Mouse (Mus musculus): ENCODE data around the gene Crtc1.

Gene Crtc1
- long read RNA-seq, experiment 1, partial matches to known transcripts, result 2 of 10 reads
- long read RNA-seq, experiment 1, other reads (novel, unspliced or antisense), result 8 of 10 reads
- long read RNA-seq, experiment 2, full-length matches to known transcripts, result 1 of 10 reads
- long read RNA-seq, experiment 2, partial matches to known transcripts, result 2 of 10 reads
- long read RNA-seq, experiment 2, other reads (novel, unspliced or antisense), result 7 of 10 reads

DNA sequence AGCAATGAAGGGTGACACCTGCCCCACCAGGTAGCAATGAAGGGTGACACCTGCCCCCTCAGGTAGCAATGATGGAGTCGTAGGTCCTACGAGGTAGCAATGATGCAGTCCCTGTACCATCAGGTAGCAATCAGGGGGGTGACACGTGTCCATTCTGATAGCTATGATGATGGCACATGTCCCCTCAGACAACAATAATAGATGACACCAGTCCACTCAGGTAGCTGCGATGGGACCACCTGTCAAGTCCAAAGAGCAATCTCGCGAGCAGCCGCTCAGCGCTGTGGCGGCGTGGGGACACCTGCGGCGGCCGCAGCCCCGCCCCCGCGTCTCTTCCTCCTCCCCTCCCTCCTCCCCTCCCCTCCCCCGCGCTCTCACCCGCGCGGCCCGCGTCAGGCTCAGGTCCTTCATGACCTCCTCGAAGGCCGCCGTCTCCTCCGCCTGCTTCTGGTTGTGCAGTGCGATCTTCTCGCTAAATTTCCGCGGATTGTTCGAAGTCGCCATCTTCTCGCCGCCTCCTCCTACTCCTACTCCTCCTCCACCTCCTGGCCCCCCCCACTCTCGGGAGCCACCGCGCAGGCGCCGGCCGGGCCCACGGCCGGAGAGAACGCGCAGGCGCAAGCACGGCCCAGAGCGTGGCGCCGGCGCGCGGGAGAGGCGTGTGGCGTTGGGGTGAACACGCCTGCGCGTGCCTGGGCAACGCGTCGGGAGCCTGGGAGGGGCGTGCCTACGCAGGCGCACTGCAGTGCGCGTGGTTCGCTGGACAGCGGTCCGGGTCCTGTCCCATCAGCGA lies at the start of gene Crtc1:
Gene Crtc1 (minus strand): TSS at position 525 of the 793 bp plus-strand sequence.
- intact Hi-C loops (cut with DNase I), result no loop called here

DNA sequence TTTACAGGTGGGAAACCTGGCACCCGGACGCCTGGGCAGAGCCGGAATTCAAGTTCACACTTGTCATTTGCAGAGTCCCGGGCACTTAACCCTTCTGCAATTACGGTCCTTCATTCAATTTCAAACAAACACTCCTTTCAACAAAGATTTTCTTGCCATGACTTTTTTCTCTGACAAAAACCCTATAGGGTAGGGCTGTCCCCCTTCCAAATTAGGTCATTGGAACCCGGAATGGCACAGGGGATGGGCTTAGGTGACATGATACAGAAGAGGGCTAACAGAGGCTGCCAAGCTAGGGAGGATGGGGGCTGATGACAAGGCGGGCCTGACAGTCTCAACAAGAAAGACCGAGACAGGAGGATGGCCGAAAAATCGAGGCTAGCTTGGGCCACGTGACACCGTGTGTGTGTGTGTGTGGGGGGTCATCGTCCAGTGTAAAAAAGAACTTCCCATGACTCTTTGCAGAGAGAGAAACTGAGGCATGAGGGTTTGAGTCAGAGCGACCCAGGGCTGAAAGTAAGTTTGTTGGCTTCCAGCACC lies 49.6 kb upstream of the Crtc1 start:
- intact Hi-C loops (cut with DNase I), result no loop called here

DNA sequence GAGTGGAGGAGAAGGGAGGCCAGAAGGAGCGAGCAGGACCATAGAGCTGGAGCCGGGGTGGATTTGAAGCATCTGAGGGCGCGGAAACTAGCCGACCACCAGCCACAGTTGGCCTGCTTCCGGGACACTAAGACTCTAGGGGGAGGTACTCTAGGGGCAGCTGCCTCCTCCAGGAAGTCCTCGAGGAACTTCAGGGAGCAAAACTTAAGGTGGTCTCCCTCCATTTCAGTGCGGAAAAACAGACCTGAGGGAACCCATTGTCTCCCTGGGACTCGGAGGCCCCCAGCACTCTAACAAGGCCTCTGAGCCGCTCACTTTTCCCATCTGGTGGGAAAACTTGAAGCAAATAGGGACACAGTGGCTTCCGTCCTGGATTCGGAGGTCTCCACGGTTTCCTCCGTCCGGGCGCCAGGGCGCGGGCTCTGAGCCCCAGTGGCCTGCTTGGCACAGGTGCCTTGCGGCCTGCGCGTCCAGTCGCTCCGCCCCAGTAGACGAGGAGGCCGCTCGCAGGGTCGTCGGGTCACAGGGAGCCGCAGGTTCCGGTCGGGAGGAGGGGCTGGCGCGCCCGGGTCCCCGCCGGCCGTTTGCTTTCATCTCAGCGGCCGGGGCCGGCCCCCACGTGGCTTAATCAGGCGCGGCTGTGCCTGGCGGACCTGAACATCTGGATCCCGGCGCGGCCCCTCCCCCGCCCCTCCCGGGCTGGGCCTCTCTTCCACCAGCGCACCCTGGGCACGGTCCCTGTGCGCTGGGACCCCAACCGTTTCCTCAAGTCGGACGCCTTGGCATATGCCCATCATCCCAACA lies 48.8 kb upstream of the Crtc1 start:
- intact Hi-C loops (cut with DNase I), result no loop called here

DNA sequence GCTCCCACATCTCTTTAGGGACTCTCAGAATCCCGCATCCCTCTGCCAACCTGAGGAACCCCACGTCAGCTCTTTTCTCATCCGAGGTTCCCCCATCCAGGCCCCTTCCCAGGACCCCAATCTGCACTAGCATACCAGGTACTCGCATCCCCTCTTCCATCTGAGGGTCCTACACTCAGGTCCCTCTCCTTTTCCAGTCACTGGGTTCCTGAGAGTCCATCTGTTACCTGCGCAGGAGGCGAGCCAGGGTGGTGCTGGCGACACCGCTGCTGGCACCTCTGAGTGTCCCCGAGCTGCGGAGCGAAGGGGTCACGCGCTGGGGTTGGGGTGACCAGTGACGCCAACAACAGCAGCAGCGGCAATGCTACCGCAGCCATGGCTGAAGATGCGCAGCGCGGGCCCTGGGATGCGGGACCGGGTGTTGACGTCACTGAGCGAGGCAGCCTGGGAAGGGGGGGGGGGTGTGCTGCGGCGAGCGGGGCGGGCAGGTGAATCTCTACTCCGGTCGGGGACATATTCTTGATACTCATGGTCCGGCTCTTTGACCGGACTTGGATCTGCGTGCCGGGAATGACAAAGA lies 47.7 kb upstream of the Crtc1 start, which contains the start of gene Tmem59l:
Gene Tmem59l (minus strand): TSS at position 418 of the 580 bp plus-strand sequence.
- intact Hi-C loops (cut with DNase I), result no loop called here

DNA sequence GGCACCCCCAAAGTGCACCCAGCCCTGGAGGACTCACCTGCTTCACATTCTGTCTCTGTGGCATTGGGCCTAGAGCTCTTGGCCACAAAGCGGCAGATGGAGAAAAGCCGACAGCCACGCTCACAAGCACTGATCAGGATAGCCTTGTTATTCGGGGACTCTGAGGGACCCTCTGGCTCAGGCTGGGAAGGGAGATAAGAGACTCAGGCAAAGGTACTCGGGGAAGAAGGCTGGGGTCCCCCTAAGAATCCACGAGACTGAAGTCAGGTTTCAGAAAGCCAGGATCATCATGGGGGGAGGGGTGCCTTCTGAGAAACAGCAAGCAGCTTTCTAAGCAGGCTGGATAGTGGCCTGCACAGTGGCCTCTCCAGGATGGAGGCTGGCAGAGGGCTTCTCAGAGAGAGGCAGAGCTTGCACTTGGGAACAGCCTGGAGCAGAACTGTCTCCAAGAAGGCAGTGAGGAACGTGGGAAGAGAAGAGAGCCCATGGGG lies 46.9 kb upstream of the Crtc1 start:
- intact Hi-C loops (cut with DNase I), result no loop called here

DNA sequence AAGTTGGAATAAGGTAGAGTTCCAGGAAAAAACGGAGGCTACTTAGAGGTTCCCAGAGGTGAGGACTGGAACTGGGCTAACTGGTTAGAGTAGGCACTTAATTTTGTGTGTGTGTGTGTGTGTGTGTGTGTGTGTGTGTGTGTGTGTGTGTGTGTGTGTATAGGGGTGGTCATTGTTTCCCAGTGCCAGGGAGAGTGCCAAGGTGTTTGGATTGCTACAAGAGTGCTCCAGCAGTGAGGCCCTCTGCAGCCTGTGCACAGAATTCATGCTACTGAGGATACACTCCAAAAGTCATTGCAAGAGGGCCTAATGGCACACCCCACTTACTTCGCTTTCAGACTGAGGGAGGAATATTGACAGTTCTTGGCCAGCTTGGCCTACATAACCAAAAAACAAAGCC lies 43.6 kb upstream of the Crtc1 start:
- intact Hi-C loops (cut with DNase I), result no loop called here

DNA sequence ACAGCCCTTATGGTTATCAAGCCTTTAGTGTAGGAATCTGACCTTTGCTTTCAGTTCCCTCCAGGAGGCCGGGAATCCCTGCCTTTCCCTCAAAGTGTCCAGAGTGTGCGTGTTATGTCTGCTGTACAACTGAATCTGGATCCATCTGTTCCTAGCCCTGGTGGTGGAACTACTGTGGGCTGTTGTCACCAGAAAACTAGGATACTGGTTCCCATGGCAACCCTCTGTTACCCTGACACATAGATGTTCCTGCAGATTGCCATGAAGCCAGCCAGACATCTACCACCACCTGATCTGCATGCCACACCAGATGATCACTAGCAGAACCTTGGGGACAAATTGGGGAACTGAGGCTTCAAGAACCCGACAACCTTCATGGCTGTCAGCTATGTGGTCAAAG lies 42.5 kb upstream of the Crtc1 start:
- intact Hi-C loops (cut with DNase I), result no loop called here

DNA sequence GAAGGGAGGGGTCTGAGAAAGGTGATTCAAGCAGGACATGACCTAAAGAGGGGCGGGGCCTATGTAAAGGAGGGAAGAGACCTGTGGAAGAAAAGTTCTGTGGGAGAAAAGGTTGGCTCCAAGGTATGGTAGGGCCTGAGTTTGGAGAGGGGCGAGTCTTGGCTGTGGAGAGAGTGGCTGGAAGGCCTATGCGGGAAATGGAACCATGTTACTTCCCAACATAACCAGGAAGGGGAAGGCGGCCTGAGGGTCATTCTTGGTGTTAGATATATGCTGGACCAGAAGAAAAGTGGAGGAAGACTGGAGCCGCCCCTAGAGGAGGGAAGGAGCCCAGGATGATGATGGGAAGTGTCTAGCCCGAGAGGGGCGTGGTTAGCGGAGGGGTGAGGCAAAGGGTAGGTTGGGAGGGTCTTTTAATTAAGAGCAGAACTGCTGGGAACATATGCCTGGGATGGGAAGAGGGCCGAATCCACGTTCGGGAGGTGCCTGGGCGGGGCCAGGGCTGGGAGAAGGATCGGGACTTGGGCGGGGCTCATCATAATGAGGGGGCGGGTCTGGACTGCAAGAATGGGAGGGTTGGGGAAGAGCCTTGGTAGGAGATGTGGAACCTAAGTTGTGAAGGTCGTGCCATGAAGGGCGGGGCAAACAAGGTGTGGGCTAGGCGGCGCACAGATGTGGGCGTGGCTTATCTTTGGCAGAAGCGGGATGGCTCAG lies 38.0 kb upstream of the Crtc1 start:
- intact Hi-C loops (cut with DNase I), result no loop called here

DNA sequence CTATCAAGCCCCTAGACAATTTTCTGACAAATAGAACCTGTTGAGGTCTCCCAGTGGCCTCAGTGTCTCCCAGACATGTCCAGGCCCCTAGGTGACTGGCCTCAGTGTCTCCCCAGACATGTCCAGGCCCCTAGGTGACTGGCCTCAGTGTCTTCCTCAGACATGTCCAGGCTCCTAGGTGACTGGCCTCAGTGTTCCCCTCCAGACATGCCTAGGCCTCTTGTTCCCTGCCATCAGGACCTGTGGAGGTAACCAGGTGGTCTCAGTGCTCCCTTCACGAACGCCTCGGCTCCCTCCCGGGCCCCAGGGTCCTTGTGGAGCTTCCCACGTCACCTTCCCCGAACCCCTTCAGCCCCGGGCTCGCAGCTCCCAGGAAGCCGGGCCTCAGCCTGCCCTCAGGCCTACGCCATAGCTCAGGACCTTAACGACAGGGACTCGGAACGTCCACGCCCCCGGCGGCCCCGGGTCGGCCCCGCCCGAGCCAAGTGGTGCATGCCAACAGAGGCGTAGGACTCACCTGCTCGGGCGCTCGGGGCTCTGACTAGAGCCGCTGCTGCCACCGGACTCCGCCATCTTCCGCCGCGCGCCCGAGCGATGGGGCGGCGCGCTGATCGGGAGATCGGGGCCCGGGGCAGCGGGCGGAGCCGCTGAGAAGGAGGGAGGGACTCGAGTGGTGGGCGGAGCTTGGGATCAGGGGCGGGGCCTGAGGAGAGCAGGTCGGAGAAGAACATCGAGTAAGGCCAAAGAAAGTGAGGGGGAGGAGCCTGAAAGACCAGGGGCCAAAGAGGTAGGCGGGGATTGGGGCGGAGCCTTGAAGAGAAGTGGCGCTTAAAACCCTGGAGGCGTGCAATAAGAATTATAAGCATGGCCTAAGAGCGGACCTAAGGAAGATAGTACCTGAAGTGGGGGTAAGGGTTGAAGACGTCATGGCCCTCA lies 37.2 kb upstream of the Crtc1 start, which contains the start of gene Klhl26:
Gene Klhl26 (minus strand): TSS at position 636 of the 936 bp plus-strand sequence.
- intact Hi-C loops (cut with DNase I), result no loop called here

DNA sequence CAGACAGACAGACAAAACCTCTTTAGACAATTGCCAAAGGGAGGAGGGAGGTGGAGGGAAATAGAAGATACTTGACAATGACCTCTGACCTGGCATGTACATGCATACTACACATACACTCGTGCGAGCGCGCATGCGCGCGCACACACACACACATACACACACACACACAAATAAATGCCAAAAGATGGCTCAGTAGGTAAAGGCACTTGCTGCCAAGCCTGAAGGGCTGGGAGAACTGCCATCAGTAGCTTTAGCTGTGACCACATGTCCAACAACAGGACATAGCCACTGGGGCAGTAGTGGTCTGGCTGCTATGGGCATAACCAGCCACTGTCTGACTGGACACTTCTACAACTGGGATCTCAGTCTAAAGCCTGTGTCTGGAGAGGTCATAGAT lies 32.5 kb upstream of the Crtc1 start:
- intact Hi-C loops (cut with DNase I), result no loop called here

DNA sequence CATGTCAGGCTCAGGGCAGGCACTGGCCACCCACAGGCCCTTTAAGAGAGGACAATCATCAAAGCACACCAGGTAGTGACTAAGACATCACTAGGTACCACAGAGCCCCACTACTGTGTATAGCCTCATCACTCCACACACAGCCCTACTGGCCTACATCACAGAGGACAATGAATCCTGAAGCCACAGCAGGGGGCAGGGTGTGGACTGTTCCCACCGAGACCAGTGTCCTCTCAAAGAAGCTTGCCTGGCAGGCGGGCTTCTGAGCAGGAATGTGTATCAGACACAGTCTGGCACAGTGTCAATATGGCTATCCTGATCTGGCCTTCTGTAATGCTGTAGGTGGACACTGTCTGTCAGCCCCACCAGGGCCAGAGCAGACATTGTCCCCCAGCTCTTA lies 30.6 kb upstream of the Crtc1 start:
- intact Hi-C loops (cut with DNase I), result no loop called here

DNA sequence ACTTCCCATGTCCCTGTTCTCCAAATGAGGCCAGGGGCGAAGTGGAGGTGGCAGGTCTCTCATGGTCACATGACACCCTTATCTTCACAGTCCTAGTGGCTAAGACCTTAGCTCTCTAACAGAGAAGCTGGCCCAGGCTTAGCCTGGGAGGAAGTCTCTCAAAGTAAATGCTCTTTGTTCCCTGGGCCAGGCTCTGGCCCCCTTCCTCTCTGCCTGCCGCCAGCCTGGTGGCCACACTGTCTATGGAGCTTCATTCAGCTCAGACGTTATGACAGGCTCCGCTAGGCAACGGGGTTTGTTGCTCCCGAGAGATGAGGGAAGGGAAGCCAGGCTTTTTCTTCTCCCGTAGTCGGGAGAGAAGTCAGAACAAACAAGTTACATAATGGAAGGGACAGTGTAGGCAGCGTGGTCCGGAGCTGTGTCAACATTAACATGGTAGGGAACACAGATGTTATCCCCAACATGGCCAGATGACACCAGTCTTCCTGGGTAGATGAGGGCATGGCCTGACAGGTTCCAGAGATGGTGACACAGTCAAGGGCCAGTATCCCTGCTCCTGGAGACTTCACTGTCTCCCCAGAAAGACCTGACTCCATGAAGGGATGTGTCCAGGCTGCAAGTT lies 30.0 kb upstream of the Crtc1 start:
- intact Hi-C loops (cut with DNase I), result no loop called here

DNA sequence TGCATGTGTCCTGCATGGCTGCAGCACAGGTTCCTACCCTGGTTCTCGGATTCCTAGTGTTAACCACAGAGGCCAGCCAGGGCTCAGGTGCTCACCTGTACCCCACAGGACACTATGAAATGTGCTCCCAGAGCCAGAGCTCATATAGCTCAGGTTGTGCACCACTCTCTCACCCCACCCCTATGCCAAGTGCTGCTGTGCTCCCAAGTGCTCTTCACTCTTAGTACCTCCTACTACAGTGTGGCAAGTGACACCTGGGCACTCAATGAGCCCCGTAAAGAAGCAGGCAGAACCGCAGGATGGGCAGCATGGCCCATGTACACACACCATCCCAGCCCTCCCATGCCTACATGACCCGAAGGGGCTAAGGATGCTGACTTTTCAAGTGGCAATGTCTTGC lies 29.4 kb upstream of the Crtc1 start:
- intact Hi-C loops (cut with DNase I), result no loop called here

DNA sequence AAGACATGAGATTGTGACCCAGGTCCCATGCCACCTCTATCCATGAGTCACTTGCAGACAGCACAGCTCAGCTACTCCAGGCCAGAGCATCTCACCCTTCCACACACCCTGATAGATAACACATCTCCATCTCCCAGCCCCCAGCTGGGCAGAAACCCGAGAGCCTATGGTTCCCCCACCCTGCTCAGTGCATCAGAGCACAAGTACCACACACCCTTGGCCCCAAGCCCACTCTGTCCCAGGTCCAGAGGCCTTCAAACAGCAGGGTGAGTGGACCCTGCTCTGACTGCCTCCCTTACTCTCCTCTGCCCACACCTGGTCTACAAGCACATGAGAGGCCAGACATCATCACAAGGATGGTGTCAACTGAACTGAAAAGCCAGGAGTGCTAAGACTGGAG lies 28.5 kb upstream of the Crtc1 start:
- intact Hi-C loops (cut with DNase I), result no loop called here

DNA sequence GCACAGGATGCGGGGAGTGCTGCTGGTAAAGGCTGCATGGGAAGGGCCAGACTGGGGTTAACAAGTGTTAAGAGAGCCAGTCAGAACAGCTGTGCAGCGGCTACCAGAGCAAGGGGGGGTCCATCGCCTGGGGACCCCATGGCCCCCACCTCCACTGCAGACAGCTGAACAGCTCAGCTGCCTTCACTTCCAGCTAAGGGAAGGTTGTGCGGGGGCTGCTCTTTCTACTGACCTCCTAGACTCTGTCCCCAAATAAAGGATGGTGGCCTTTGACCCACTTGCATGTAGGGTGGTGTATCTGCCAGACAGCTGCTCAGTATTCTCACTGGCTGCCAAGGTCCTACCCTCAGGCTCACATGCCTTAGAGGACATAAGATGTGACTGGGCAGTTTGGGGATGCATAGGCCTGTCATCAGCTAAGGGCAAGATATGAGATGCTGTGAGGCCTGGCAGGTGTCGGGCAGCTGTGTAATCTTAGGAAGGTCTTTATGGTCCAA lies 27.9 kb upstream of the Crtc1 start:
- intact Hi-C loops (cut with DNase I), result no loop called here

DNA sequence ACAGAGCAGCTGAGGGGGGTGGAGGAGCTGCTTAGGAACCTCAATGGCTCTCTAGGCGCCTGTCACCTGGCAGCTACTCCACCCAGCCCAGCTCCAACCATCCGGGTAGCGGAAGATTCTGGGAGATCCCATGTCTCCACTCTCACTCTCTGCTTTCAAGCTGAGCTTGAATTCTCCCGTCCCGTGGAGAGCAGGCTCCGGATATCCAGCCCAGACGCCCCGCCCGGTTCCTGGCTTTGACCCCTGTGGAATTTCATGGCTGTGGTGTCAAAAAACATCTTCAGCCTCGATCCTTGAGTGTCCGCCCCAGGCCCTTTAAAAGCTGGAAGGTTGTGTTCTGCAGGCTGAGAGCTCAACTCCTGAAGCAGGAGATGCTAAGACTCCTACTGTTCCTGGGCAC lies 27.4 kb upstream of the Crtc1 start:
- intact Hi-C loops (cut with DNase I), result no loop called here

DNA sequence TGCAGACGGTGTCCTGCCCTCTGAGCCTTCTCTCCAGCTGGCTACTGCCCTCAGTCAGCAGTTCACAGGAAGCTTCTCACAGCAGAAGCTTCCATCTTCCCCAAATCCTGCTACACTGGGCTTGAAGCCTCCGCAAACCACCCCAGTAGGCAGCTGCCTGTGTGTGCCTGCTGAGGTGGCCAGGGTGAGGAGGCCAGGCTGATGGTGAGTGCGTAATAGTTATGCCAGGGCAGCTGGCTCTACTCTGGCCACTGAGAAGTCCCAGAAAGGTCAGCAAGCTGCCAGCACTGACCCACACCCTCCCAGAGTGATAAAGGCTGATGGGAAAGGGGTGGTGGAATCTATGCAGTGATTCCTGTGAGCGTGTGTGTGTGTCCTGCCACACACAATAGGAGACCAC lies 26.9 kb upstream of the Crtc1 start:
- intact Hi-C loops (cut with DNase I), result no loop called here

DNA sequence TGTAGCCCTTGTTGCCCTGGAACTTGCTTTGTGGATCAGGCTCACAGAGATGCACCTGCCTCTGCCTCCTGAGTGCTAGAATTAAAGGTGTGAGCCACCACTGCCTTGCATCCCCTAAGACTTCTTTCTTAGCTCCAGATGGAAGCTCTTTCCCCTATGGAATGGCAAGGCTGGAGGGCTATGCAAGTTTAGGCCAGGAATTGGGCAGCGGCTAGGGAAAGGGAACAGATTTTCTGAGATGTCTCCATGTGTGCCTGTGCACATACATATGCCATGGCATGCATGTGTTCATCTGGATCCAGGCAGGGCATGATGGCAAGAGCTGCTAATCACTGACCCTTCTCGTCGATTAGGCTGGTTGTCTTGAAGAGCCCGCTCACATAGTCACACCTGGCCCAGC lies 26.3 kb upstream of the Crtc1 start:
- intact Hi-C loops (cut with DNase I), result no loop called here

DNA sequence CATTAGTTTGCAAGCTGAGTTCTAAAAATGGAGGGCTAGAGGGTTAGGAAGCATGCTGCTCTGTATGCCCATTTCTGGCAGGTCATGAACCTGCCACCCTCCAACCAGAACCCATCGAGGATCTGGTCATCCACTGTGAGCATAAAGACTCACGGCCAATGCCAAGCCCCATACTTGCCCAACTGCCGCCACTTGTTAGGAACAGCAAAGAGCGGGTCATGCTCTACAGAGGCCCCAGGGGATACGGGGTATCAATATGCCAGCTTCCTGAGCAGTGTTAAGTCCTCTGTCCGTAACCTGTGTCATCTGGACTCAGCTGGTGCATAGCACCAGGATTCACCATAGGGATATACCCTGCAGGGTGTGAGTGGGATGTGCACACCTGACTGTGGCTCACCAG lies 24.8 kb upstream of the Crtc1 start:
- intact Hi-C loops (cut with DNase I), result no loop called here

Data from adrenal gland (tissue).